Mouse (Mus musculus) stomach, embryonic 14.5 days (tissue): ENCODE measurements at regions not wholly inside any gene's neighbourhood (a gene's known extent, or its start where the extent isn't known, plus 50 kb on each side); places are given as distances from the start of the nearest gene placed in this dataset.

ENCODE experiments used
- ATAC-seq: fragments of 200-750 bp; cut with Nextera tagmentation; 2 replicates; pipeline ENCODE4 v1.8.0; 2017; ENCODE audit warnings: low read depth, moderate TSS enrichment; ENCODE audit not compliant: insufficient number of reproducible peaks, insufficient read depth, low FRiP score
- H3K27ac ChIP-seq: fragments of 300-500 bp; sonication (generic); 2 replicates; pipeline ENCODE4 v1.5.1; 2014; ENCODE audit warnings: mild to moderate bottlenecking, low read length, moderate library complexity, mixed read lengths
- H3K27me3 ChIP-seq: fragments of 300-500 bp; sonication (generic); 2 replicates; pipeline ENCODE4 v1.6.1; 2014; ENCODE audit warnings: low read length, control low read depth, mixed read lengths; ENCODE audit not compliant: control insufficient read depth, insufficient read depth
- H3K36me3 ChIP-seq: fragments of 300-500 bp; sonication (generic); 2 replicates; pipeline ENCODE4 v1.6.1; 2014; ENCODE audit warnings: mild to moderate bottlenecking, control low read depth, low read length, moderate library complexity, mixed read lengths; ENCODE audit not compliant: control insufficient read depth, insufficient read depth
- H3K4me1 ChIP-seq: fragments of 300-500 bp; sonication (generic); 2 replicates; pipeline ENCODE4 v1.6.1; 2014; ENCODE audit warnings: low read length, control low read depth, mixed read lengths; ENCODE audit not compliant: control insufficient read depth, insufficient read depth
- H3K4me2 ChIP-seq: fragments of 300-500 bp; sonication (generic); replicated peaks from 2 replicates; pipeline ENCODE4 v1.6.1; 2014; ENCODE audit warnings: low read depth, low read length, control low read depth
- H3K4me3 ChIP-seq: fragments of 300-500 bp; sonication (generic); 2 replicates; pipeline ENCODE4 v1.5.1; 2014; ENCODE audit warnings: low read depth, low read length, control low read depth
- H3K9ac ChIP-seq: fragments of 300-500 bp; sonication (generic); replicated peaks from 2 replicates; pipeline ENCODE4 v1.6.1; 2014; ENCODE audit warnings: low read depth, mild to moderate bottlenecking, control low read depth, low read length, moderate library complexity, mixed read lengths
- H3K9me3 ChIP-seq: fragments of 300-500 bp; sonication (generic); 2 replicates; pipeline ENCODE4 v1.6.1; 2016; ENCODE audit warnings: low read depth, low read length, control low read depth; ENCODE audit not compliant: control insufficient read depth
- WGBS: fragments of 180-500 bp; shearing (Covaris S2); extraction: QIAGEN DNeasy Blood & Tissue Kit; methylation state at CpG from one replicate; pipeline ENCODE4 v1.1.7; 2014; 5-methylcytosine and 5-hydroxymethylcytosine counted together

DNA sequence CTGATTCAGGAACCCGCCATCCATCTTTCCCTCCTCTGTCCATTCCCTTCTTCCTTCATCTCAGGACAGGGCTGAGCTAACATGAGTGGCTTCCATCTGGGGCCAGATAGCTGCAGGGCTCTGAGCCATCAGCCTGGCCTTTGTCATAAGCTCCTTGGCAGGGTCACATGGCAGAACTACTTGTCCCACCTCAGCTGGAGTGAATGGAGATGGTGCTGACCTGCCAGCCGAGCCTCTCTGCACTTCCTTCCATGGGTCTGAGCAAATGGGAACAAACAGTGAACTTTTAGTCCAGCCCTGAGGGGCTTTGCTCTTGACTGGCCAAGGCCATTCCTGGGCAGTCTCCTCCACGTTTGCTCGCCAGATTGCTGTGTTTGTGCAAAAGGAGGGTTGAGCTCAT lies 206.1 kb downstream of the Ttc32 start:
- 80% methylated on average over 4 of the region's 4 CpGs for WGBS
- Histone ChIP-seq H3K9ac (no peak overlapping the region), H3K4me2 (no peak overlapping the region), H3K27me3 (no peaks in the 10 kb centered on the region), H3K27ac (no peak overlapping the region), H3K36me3 (no peaks in the 10 kb centered on the region), H3K9me3 (no peaks in the 10 kb centered on the region), H3K4me1 (no peaks in the 10 kb centered on the region), H3K4me3 (no peak overlapping the region)
- no peak for ATAC-seq

- Histone ChIP-seq H3K27me3 (no peaks in the 10 kb centered on the region), H3K27ac (no peak overlapping the region), H3K9ac (no peak overlapping the region), H3K4me2 (no peak overlapping the region), H3K4me1 (no peaks in the 10 kb centered on the region), H3K9me3 (no peaks in the 10 kb centered on the region), H3K4me3 (no peak overlapping the region), H3K36me3 (no peaks in the 10 kb centered on the region)
- ATAC-seq, result no peak
- WGBS, result 65% methylated on average over 6 of the region's 6 CpGs
Measured at GRCm38 (mm10) chr12:9237538-9237937, 207.7 kb downstream of the Ttc32 start.

DNA sequence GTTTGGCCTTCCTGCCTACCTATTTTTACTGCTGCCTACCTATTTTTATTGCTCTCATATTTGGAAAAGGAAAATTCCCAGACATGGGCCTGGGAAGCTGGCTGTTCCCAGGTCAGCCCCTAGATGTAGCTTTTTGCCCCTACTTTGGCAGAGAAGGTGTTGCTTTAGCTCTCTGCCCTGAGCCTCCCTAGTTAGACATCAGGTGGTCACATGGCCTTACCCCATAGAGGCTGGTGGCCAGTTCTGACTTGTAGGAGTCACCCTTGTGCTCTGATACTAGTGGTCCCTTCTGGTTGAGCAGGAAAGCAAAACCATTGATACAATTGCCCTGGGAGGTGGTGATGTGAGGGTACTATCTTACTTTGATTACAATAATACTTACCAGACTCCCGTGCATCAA lies 208.2 kb downstream of the Ttc32 start:
- WGBS, result 83% methylated on average over 1 of the region's 1 CpGs
- ATAC-seq, result no peak
- Histone ChIP-seq H3K27ac (no peak overlapping the region), H3K27me3 (no peaks in the 10 kb centered on the region), H3K9me3 (no peaks in the 10 kb centered on the region), H3K36me3 (no peaks in the 10 kb centered on the region), H3K4me1 (no peaks in the 10 kb centered on the region), H3K9ac (no peak overlapping the region), H3K4me3 (no peak overlapping the region), H3K4me2 (no peak overlapping the region)

DNA sequence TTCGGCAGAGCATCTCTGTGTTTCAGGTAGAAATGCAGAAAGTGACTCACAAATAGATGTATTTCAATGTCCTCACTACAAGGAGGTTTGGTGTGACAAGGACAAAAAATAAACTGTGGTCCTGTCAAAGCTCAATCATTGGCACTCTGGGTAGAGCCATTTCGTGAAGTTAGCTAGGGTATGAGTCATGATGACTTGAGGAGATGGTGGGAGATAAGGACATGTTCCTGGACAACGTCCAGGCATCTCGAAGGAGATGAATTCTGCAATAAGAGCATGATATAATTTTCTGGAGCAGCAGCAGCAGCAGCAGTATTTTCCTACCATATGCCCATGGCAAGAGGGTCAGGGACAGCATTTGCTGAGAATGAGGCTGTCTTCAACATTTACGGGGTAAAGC lies 217.7 kb downstream of the Ttc32 start:
- no peaks in the 10 kb centered on the region for H3K36me3 ChIP-seq
- 67% methylated on average over 5 of the region's 5 CpGs for WGBS
- H3K27me3 ChIP-seq, result no peaks in the 10 kb centered on the region
- no peak overlapping the region for H3K4me2 ChIP-seq
- H3K9ac ChIP-seq, result no peak overlapping the region
- H3K27ac ChIP-seq, result no peak overlapping the region
- H3K4me1 ChIP-seq, result no peaks in the 10 kb centered on the region
- H3K9me3 ChIP-seq, result no peaks in the 10 kb centered on the region
- ATAC-seq, result no peak
- H3K4me3 ChIP-seq, result no peak overlapping the region

DNA sequence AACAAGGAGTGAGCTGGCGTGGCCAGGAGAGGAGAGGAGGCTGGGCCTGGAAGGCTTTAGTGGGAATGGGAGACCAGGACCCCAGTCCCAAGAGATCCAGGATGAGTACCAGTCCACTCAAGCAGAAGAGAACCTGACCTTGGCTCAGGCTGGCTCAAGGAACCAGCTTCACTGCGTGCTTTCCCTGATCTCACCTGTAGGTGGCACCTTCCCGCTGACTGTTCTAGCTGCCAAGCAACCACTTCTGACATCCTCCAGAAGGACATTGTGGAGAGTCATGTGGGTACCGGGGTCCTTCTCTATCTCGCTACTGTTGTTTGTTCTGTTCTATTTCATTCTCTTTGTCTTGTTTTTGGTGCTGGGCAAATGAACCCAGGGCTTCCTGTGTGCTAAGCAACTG lies 222.0 kb downstream of the Ttc32 start:
- H3K27ac ChIP-seq, result no peak overlapping the region
- 20% methylated on average over 5 of the region's 5 CpGs for WGBS
- ATAC-seq, result 0 out of 2 replicates have a peak, but pooled peaks have one; percentile 46
- no peak overlapping the region for H3K4me2 ChIP-seq
- no peak overlapping the region for H3K4me3 ChIP-seq
- no peaks in the 10 kb centered on the region for H3K4me1 ChIP-seq
- no peaks in the 10 kb centered on the region for H3K27me3 ChIP-seq
- H3K36me3 ChIP-seq, result no peaks in the 10 kb centered on the region
- no peaks in the 10 kb centered on the region for H3K9me3 ChIP-seq
- H3K9ac ChIP-seq, result no peak overlapping the region

GRCm38 (mm10) chr12:9253306-9254074 lies 223.7 kb downstream of the Ttc32 start:
- no peaks in the 10 kb centered on the region for H3K9me3 ChIP-seq
- H3K9ac ChIP-seq, result no peak overlapping the region
- no peak for ATAC-seq
- no peak overlapping the region for H3K27ac ChIP-seq
- no peak overlapping the region for H3K4me2 ChIP-seq
- no peak overlapping the region for H3K4me3 ChIP-seq
- H3K4me1 ChIP-seq, result no peaks in the 10 kb centered on the region
- no peaks in the 10 kb centered on the region for H3K36me3 ChIP-seq
- WGBS, result 18% methylated on average over 19 of the region's 19 CpGs
- no peaks in the 10 kb centered on the region for H3K27me3 ChIP-seq

DNA sequence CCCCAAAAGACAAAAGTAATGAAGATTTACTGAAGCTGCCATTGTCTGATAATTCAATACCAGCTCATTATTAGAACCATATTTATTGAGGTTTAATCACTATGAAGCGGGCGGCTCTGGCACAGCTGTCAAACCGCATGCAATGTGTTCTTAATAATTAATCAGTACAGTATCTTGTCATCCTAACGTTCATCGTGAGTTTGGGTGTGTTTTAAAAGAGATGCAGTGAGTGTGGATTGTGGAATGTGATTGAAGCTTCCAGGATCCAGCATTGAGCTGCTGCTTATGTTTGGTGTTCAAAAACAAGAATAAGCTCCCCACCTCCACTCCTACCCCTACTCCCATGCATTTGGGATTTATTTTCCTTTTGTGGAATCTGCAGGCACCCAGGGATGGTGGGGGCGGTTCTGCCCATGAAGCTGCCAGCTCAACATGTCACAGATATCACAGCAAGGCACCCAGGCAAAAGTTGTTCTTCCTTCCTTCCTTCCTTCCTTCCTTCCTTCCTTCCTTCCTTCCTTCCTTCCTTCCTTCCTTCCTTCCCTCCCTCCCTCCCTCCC lies 224.6 kb downstream of the Ttc32 start:
- Histone ChIP-seq H3K4me1 (no peaks in the 10 kb centered on the region), H3K4me2 (no peak overlapping the region), H3K27ac (no peak overlapping the region), H3K9ac (no peak overlapping the region), H3K36me3 (no peaks in the 10 kb centered on the region), H3K27me3 (no peaks in the 10 kb centered on the region), H3K9me3 (no peaks in the 10 kb centered on the region), H3K4me3 (no peak overlapping the region)
- ATAC-seq, result no peak
- WGBS, result 74% methylated on average over 6 of the region's 6 CpGs

DNA sequence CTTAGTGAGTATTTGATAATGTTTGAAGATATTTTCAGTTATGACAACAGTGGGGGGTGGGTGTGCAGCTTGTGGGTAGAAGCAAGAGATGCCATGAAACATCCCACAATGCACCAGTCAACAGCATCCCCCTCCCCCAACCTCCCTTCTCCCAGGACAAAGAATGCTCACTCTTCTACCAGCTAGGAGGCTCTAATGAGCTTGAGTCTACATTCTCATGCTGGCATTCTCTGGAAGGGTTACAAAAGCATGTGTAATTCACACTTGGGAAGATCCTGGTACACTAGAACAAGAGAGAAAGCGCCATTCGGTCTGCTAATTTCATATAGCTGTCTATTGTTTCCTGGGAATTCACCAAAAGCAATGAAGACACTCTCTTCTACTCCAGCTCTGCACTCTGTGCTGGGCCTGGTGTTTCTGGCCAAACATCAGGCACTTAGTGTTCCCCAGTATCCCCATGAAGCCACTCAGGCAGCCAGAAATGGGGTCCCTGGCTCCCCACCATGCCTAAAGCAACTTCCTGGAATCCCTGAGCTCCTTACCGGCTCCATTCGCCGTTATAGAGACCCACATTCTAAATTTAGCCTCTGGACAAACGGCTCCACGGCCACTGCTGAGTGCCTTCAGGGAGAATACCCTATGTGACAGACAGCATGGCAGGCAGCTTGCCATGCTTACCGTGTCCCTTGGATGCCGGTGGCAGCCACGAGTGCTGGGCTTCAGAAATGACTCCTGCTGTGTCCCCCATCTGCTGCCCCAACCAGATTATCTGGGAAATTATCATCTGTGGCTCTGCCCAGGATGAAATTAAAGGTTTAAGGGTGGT lies 226.1 kb downstream of the Ttc32 start:
- no peaks in the 10 kb centered on the region for H3K36me3 ChIP-seq
- no peak overlapping the region for H3K4me2 ChIP-seq
- H3K27ac ChIP-seq, result no peak overlapping the region
- no peak overlapping the region for H3K9ac ChIP-seq
- WGBS, result 85% methylated on average over 10 of the region's 10 CpGs
- no peak for ATAC-seq
- no peak overlapping the region for H3K4me3 ChIP-seq
- H3K27me3 ChIP-seq, result no peaks in the 10 kb centered on the region
- no peaks in the 10 kb centered on the region for H3K4me1 ChIP-seq
- H3K9me3 ChIP-seq, result no peaks in the 10 kb centered on the region
